Mouse (Mus musculus): ENCODE results near the gene Osbpl7. TPM values are rescaled to one million over a fixed set of nuclear protein-coding genes. Genes with fewer than 3 reads are reported as not detected.

Osbpl7 gene
- 1 to 10 TPM; 5.7 to 6.1 TPM for total RNA-seq (2021)

DNA sequence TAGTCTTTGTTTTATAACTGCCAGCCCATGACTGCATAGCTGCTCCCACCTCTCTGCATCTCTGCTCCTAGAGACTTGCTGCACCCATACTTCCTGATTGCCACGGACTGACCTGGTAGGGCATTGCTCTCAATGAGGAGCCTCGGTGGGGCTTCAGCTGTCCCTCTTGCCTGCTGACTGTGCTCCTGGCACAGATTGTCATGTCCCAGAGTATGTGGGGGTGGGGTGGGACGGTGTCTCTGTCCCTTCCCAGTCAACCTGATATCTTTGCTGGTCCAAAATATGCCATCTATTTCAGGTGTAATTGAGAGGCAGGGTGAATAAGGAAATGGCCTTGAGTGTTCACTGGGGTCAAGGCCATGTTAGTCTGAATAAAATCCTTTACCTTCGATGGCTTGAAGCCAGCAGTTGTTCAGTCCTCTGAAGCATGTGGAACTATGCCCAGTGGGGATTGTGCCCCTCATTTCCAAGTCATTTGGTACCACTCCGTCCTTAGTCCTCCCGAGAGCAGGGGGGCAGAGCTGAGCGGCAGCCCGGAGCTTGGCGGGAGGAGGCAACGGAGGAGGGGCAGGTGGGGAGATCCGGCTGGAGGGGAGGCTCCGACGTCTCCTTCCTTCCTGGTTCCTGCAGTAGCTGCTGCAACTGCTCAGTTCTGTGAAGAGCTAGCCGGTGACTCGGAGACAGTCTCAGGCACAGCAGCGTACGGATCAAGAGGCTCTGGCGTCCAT, at the start of gene Osbpl7:
Osbpl7 (plus strand) TSS at position 413 of the 728 bp plus-strand sequence.
- intact Hi-C loops (cut with DNase I), result no loop called here
- DNase-seq, result peak; percentile 80 to 81

DNA sequence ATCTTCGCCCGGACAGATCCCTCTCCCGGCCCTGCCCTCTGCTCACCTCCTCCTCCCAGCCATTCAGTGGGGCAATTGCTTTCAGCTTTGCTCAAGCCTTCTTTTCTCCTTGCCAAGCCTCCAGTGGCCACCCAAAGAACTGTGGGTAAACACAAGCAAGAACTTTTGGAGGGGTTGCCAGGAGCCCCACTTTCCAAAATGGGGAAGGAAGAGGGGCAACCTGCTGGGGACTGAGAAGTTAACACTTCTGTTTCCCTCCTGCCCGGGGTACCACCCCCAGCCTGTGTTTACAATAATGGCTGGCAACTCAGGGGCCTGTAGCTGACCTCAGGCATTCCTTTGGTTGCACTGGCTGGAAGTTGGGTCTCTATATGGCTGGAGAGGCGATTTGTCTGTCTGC, 47.3 kb upstream of the Osbpl7 start:
- intact Hi-C loops (cut with DNase I), result no loop called here
- no peak for DNase-seq

DNA sequence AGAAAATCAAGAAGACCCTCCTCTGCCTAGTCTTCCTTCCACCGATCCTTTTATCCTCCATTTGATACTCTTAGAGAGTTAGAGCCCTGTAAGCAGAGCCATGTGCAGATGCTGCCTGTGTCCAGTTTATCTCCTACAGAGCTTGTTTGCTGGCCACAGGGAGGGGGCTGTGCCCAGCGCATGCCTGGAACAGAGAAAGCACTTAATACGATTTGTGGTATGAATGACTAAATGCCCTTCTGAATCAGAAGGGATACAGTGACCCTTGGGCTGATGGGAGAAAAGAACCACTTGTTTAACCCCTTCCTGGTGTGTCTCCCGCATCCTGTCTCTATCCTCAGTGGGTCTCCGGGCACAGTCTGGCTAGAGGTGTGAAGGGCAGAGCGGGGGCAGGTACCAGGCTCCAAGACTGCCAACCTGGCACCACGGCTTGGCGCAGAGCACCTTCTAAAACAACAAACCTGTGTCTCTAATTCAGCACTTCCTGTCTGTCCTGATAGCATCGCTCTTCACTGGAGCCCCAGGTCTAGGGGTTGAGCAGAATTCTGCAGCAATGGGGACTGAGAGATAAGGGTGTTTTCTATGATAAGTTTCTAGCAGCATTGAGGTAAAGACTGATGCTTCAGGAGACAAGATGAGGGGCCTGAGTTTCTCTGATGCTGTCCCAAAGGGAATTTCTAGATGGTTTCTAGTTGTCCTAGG, 43.2 kb upstream of the Osbpl7 start:
- intact Hi-C loops (cut with DNase I), result no loop called here
- no peak for DNase-seq

DNA sequence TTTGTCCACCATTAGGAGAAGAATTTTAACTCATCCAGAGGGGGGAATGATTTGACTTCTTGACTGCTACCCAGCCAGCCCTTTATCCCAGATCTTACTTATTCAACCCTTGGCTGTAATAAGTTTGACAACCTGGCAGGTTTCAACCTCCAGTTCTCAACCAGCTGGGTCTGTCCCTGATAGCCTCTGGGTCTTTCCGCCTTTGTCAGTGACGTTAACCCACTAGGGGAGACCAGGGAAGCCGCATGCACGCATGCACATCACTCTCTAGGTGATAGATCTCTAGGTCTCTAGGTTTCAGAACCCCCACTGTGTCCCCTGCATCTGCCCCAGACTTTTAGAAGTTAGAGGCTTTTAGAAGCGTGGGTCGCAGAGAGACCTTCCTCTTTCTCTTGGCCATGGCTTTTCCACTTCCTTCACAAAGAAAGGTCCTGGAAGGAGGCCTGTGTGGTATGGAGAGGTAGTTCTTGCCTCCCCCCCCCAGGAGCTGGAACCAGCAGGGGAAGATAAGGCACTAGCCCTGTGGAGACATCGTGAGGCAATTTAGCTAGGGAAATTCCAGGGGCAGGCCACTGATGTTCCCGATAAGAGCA, 41.1 kb upstream of the Osbpl7 start:
- DNase-seq, result no peak
- intact Hi-C loops (cut with DNase I), result no loop called here

DNA sequence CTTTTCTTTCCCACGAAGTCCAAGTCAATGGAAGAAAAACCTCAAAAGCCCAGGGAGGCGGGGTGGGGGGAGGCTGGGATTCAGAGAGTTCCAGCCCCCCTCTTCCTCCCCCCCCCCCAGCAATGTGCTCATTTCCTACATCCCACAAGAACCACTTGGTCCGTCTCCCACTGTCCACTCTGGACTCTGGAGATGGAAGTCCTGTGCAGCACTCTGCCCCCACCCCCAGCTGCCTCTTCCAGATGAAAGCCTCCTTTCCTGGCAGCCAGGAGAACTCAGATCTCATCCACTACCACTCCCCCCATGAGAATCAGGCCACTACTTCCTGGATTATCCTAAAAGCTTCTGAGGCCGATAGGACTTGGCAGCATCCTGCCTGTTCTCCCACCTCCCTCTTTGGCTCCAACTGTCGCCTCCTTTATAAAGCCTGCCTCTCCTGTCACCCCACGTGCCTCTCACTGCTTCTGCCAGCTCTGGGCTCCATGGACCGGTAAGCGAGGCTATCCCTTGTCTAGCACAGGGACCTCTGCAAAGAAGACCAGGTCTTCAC, 37.2 kb upstream of the Osbpl7 start, which contains the start of gene Sp6:
Sp6 (plus strand) TSS at position 274 of the 550 bp plus-strand sequence.
- DNase-seq, result no peak

DNA sequence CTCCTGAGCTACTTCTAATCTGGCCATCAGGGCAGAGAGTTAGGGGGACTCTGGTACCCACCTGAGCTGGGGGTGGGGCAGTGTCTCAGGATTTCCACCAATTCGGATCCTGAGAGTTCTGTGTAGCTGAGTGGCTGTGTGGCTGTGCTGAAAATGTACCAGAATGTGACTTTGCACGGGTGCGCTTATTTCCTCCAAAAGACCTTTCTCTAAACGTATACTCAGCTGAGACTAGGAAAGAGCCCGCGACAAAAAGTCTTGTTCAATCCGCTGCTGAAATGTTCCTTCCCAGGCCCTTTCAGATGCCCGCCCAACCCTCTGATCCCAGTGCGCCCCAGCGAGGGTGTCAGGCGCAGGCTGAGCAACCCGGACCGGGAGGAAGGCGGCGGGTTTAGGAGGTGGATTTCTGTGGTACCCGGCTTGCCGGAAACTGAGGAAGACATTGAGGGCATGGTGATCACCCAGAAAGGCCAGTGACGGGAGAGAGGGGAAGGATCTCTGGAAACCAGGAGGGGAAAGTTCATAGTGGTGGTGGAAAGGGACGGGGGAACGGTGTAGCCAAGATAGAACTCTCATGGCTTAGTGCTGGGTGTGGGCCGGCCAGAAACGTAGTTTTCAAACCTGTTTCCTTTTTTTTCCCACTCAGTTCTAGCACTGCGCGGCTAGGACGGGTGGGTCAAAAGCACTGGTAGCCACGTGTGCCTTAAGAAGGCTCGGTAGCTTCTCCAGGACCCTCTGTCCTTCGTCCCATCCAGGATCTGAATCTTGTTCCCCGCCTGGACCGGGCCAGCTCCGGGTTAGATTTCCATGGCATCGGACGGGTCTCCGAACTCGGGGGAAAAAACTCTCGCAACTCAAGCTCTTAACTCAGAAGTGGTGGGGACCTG, 32.5 kb upstream of the Osbpl7 start:
- intact Hi-C loops (cut with DNase I), result no loop called here
- peak in 1 of 2 experiments; percentile 30 for DNase-seq

More for the DNA sequence above, 37.2 kb upstream of the Osbpl7 start, which contains the start of gene Sp6:
- intact Hi-C loops (cut with DNase I), result no loop called here

DNA sequence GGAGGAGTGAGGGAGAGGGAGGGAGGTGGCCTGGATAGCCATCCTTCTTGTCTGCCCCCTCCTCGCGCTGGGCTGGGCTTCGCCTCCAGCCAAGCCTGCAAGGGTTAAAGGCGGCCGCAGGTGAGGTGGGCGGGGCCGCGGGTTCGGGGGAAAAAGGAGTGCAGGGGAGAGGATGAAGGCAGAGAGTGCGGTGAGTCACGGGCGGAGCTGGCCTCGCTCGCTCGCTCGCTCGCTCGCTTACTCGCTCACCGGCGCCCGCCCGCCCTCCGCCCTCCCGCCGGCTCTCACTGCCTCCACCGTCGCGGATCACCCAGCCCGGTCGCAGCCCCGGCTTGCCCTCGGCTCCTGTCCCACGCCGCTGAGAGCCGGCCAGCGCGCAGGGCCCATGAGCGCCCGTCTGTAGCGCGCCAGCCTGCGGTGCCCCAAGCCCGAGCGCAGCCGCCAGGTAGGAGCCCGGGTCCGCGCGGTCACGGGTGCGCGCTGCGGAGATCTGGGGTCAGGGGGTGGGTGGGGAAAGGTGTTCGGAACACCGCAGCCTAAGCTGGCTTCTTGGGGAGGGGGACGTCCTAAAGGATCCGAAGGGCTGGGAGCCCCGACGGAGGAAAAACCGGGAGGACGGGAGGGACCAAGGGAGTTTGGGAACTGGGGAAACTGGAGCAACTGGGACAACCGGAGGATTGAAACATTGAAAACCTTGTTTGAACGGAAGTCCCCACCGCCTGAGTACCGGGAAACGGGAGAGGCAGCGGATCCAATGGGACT, 31.7 kb upstream of the Osbpl7 start:
- DNase-seq, result no peak
- intact Hi-C loops (cut with DNase I), result no loop called here

DNA sequence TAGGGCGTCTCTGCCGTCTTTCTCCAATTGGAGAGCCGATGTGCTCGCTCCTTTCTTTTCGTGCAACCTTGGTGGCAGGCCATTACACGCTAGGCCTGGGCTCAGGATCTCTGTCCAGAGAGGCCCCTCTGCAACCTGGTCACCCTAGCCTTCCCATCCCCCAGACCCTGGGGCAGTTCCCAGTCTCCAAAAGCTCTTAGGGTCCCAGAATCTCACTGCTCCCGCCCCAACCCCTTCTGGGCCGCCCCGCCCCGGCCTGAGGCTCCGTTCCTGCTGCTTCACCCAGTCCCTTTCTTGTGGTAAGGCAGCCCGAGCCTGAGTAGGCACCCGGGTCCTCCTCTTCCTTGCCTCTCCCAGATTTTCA, 31.1 kb upstream of the Osbpl7 start:
- no peak for DNase-seq
- intact Hi-C loops (cut with DNase I), result no loop called here

DNA sequence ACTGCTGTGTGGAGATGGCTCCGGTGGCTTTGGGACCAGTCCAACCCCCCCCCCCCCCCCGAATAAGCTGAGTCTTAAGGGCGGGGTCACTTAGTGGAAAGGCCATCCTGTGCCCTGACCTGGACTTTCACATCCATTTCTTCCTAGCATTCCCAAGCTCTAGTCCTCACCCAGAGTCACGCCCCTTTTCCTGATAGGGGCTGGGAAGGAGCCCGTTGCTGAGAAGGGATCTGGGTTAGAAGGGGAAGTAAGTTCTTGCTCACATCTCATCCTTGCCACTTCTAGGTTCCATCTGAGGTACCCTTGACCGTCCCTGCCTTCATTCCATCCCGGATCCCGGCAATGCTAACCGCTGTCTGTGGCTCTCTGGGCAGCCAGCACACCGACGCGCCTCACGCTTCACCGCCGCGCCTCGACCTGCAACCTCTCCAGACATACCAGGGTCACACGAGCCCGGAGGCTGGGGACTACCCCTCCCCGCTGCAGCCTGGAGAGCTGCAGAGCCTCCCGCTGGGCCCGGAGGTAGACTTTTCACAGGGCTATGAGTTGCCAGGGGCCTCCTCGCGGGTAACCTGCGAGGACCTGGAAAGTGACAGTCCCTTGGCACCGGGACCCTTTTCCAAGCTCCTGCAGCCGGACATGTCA, 29.2 kb upstream of the Osbpl7 start:
- intact Hi-C loops (cut with DNase I), result loop anchor here (5.0 kb wide), 1 partner anchor 154 kb away; no protein-coding TSS in a partner anchor
- DNase-seq, result no peak

DNA sequence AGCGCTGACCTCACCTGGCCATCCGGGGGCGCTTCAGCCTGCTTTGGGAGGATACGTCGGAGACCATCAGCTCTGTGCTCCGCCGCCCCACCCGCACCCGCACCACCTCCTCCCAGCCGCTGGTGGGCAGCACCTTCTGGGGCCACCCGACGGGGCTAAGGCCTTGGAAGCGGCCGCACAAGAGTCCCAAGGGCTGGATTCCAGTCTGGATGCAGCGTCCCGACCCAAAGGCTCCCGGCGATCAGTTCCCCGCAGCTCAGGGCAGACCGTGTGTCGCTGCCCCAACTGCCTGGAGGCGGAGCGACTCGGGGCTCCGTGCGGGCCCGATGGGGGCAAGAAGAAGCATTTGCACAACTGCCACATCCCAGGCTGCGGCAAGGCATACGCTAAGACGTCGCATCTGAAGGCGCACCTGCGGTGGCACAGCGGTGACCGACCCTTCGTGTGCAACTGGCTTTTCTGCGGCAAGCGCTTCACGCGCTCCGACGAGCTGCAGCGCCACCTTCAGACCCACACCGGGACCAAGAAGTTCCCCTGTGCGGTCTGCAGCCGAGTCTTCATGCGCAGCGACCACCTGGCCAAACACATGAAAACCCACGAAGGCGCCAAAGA, 28.4 kb upstream of the Osbpl7 start:
- intact Hi-C loops (cut with DNase I), result loop anchor here (5.0 kb wide), 1 partner anchor 155 kb away; no protein-coding TSS in a partner anchor
- peak; percentile 77 to 84 for DNase-seq

DNA sequence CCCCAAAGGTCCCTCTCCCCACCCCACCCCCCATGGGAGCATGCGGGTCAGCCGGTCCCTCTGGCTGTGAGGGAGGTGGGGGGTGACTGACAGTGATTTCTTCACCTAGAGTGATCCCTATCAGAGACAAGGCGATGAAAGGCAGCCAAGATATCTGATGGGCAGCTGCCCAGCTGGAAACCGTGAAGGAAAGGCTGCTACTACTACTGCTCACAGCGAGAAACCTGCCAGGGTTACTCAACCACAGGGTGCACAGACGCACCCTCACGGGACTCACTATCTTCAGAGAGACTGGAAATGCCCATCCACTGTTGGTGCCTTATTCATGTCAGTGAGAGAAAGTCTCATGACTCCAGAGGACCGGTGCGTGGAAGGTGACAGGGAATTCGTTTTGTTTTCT, 25.5 kb upstream of the Osbpl7 start:
- intact Hi-C loops (cut with DNase I), result loop anchor here (5.0 kb wide), 1 partner anchor 158 kb away; no protein-coding TSS in a partner anchor
- DNase-seq, result no peak

DNA sequence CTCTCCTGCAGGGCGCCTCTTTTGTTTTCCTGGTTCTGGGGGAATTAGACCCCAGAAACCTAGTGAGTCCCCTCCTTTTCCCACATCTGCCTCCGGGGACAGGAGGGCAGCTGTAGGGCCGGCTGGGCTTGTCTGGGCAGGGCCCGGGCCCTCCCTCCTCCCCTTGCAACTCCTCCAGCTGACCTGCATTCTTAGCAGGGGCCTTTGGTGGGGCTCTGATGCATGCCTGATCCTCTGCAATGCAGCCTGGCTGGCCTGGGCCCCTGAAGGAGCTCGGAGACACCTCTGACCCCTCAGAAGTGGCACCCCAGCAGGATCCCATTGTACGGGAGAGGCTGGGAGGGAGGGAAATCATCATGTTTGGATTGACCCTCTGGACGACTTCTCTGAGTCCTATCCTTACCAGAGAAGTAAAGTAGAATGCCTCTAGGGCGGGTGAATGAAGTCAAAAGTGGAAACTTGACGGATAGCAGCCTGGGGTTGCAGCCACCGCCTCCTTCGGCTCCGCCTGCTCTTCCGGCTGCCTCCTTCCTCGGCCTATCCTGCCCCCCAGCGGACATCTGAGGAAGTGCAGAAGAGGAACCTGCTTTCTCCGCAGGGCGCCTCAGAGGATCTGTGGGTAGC, 24.6 kb upstream of the Osbpl7 start:
- intact Hi-C loops (cut with DNase I), result loop anchor here (1.0 to 2.0 kb wide), 2 partner anchors 44 to 109 kb away; partner anchors contain the start of genes Cdk5rap3 and Sp2
- peak; percentile 91 to 93 for DNase-seq

DNA sequence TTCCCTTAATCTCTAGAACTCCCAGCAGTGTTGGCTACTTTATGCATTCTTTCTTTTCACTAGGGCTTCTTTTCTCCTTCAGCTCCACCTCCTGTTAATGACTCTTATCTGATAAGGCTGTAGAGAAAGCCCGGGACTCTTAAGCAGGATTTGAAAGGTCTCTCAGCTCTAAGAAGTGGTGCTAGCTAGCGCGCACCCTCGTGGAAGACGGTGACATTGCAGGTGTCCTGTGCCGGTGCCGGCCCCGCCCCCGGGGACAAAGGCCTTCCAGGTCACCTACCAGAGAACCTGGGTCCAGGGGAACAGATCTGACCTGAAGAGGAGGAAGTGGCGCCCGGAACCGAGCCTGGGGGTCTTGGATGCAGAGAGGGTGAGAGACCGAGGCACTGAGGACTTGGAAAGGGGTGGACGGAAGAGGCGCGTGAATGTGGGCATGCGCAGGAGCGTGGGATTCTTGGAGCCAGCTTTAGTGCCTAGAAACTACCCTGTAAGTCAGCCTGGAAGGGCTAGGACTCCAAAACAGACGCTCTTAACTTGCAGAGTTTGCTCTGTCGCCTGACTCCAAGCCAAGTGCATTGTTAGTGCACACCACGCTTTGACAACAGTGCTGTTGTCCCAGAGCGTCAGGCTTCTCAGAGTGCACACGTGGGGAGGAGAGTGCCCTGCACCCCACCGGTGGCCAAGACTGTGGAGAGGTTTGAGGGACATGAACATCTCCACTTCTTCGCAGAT, 20.6 kb upstream of the Osbpl7 start, which contains the start of gene Scrn2:
Scrn2 (plus strand) TSS at position 253 of the 732 bp plus-strand sequence.
- DNase-seq, result peak; percentile 87 to 90
- intact Hi-C loops (cut with DNase I), result no loop called here

DNA sequence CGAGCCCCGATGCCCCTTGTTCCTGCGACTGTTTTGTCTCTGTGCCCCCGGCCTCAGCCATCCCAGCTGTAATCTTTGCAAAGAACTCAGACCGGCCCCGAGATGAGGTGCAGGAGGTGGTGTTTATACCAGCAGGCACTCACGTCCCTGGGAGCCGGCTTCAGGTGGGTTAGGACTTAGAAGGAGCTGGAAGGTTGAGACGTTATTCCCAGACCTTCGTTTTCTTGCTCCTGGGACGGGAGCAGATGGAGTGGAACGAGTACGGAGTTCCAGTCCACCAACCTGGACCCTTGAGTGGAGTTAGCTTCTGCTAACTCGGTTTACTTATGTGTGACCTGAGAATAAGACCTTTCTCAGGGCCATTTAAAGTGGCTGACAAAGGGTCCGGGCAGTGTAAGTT, 20.0 kb upstream of the Osbpl7 start:
- intact Hi-C loops (cut with DNase I), result no loop called here
- no peak for DNase-seq

DNA sequence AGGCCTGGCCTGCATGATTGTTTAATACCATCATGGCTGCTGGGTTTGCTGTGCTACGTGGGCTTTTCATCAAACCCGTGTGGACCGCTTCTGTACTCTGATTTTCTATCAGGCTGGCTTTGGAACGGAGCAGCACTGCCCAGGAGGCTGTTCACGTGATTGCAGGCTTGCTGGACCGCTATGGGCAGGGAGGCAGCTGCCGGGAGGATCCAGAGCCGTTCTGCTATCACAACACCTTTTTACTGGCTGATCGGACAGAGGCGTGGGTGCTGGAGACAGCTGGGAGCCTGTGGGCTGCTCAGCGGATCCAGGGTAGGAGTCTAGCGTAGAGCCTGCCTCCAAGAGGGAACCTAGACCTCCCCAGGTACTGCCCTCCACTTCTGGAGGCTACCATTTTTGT, 18.5 kb upstream of the Osbpl7 start:
- no peak for DNase-seq
- intact Hi-C loops (cut with DNase I), result no loop called here

DNA sequence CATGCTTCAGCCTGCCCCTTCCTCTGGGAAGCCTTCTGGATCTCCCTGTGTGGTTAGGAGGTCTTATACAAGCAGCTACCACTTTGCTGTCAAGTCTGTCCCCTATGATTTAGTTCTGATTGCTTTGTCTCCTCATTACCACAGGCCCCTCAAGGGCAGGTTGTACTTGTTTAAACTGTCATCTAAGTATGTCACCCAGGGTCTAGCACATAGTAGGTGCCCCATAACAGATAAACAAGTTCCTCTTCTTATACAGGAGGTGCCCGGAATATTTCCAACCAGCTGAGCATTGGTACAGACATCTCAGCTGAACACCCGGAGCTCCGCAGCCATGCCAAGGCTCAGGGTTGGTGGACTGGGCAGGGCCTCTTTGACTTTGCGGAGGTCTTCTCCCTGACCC, 17.9 kb upstream of the Osbpl7 start:
- DNase-seq, result no peak
- intact Hi-C loops (cut with DNase I), result no loop called here

DNA sequence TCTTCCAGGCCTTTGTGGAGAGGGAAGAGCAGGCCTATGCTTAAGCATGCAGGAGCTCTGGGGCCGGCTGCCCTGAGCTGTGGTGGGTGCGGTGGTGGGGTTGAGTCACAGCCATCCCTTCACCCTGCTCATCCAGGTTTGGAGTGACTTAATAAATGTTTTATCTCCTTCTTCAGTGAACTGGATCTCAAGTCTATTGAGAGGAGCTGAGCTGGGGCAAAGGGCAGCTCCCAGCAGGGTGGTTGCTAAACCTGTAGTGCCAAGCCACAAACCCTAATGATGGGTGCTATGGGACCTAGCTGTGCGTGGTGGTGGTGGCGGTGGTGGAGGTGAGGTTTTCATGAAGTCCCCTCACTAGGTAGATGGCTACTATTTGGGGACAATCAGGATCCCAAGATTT, 16.6 kb upstream of the Osbpl7 start:
- no peak for DNase-seq
- intact Hi-C loops (cut with DNase I), result no loop called here
